Mouse (Mus musculus): ENCODE measurements around the gene Pknox2. TPM values are rescaled to one million over a fixed set of nuclear protein-coding genes. Genes with fewer than 3 reads are reported as not detected.
A peak's percentile ranks its signal among the peaks of the same experiment; 100 is the strongest.

Pknox2 gene
- total RNA-seq, 2 experiments from 2014 or later, result 51.8 to 54.2 TPM

DNA sequence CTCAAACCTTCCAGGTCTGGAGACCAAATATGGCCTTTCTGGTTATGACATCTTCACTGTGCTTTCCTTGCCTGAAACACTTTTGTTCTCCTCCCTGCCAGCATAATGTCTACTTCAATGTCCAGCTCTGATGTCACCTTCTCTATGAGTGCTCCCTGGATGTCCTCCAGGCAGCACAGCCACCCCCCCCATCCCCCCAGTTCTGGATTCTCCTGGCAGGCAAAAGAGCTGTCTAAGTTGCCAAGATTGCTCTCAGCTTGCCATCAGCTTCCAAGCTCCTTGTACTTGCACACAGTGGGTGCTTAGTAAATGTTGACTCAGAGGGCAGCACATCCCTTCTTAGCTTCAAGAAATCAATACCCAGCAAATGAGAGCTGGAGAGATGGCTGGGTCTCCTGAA is 131.0 kb downstream of the Pknox2 start:
- intact Hi-C loops (cut with DNase I), result no loop called here

DNA sequence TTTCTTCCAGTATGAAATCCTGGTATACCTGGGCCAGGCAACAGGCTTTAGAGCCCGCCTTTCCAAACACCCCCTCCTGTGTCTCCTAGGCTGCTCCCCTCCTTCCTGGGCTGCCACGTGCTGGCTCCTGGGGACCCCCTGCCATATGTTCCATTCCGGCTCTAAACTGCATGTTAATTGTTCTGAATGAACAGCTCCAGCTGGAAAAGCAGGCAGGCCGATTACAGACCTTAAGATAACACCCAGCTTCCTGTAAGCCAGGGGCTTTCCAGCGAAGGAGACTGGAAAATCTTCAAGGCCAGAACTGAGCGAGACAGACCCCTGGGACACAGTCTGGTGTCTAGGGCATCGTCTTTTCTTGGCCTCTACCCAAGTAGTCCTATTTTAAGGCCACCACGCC is 133.6 kb downstream of the Pknox2 start:
- intact Hi-C loops (cut with DNase I), result no loop called here
- DNase-seq, result no peak

More for the DNA sequence above, 131.0 kb downstream of the Pknox2 start:
- DNase-seq, result no peak

DNA sequence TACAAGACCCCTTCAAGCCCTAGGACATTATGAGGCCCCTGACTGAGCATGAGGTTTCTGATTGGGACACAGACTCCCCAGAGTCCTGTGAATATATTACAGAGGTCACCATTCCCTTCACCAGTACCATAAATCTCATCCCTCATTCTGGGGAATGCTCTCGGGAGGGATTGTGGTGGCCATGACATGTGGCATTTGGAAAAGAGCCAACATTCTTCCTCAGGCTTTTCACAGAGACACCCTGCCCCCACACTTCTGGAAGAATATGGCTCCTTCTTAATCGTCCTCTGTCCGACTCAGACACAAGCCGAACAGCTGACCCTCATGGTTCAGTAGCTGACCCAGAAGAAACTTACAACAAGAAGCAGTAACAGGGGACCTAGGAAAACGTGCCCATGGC is 139.1 kb downstream of the Pknox2 start:
- intact Hi-C loops (cut with DNase I), result no loop called here
- DNase-seq, result no peak

DNA sequence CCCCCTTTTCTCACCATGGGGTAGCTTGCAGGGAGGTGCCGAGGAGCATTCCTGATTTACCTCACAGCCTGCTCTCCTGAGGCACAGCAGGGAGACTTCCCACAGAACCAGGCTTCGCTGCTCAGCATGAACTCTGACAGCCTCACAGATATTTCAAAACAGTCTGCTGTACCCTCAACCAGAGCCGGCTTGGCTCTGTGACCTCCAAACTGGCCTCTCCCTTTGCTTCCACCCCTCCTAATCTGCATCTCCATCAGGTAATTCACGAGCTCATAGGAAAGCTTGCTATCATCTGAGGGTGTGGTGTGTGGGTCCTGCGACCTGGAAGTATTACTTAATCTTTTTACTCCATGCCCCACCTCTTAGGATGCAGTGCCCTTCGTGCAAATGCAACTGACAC is 142.5 kb downstream of the Pknox2 start:
- DNase-seq, result no peak
- intact Hi-C loops (cut with DNase I), result no loop called here

DNA sequence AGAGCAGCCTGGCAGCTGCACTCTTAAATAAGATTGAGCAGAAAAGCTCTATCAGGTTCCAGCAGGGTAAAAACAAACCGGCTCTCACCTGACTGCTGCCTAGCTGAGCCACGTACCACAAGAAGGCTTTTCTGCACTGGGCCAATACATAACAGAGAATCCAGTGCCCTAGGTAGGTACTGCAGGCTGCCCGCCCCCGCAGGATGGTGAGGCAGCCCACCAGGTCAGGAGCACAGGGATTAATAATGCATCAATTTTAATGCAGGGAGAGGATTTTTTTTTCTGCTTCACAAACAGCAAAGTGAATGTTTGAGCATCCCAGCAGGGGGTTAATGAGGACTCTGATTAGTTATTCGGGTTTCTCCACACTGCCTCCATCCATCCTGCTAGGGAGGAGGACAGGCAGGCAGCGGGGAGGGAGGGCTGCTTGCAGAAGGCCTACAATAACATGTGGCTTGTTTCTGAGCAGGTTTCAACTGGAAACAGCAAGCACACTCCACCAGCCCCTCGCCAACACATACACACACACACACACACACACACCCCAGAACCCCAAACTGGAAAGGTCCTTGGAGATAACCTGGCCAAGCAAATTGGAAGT is 145.2 kb downstream of the Pknox2 start:
- DNase-seq, result no peak
- intact Hi-C loops (cut with DNase I), result no loop called here

DNA sequence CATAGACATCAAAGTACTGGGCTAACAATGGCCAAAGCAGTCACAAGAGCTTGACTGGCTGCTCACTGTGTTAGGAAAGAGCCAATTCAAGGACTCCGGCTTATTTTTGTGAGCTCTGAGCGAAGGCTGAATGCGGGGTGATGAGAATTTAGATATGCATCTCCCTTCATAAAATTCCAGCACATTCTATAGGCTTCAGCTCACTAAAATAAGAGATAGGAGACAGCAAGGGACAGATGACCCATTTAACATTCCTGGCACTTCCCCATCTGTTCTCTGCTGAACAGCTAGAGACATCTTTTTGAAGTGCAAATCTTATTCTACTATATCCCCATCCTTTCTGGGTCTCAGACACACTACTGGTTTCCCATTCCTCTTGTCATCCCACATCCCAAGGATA is 147.8 kb downstream of the Pknox2 start:
- no peak for DNase-seq
- intact Hi-C loops (cut with DNase I), result no loop called here

DNA sequence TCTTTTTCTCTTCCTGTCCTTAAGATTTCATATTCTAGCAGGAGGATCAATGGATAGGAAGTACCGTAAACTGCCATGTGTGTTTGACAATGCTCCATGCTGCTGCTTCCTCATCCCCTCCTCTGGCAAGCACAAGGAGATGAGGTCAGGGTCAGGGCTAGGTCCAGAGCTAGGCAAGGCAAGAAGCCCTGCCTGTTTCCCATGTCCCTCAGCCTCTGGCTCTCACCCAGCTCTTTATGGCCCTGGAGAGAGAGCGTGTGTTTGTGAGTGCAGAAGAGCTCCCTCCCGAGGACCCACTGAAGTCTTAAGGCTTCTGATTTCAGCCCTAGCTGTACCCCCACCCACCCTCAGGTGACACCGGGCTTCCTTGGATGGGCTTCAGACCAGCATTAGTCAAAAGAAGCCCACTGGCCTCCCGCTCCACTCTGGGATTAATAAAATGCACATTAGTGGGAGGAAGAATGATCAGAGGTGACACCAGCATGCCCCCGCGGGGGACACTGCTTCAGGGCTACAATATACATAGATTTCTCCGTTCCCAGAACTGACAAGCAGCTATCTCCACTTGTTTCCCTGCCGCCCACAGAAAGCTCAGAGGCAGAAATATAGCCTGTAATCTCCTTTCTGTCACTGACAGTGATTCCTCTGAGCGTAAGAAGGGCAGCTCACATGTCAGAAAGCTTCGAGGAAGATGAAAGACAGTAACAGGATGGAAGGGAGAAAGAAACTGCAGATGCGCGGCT is 156.4 kb downstream of the Pknox2 start:
- intact Hi-C loops (cut with DNase I), result no loop called here
- DNase-seq, result no peak

DNA sequence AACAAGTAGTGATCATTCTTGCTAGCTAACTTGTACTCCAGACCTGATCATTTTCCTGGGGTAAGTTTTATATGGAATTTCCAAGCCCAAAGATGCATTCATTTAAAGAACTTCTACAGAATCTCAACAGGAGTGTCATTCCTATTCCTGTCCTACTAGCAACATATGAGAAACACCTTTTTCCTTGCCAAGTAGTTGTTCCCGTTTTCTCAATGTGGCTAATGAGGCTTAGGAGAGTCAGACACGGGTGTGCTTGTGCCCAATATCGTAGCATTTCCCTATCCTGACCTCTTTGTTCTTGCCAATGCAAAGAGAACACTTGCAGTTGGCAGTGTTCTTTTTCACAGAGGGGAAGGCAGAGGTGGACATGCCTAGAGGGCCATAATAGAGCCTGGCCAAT is 157.2 kb downstream of the Pknox2 start:
- intact Hi-C loops (cut with DNase I), result no loop called here

DNA sequence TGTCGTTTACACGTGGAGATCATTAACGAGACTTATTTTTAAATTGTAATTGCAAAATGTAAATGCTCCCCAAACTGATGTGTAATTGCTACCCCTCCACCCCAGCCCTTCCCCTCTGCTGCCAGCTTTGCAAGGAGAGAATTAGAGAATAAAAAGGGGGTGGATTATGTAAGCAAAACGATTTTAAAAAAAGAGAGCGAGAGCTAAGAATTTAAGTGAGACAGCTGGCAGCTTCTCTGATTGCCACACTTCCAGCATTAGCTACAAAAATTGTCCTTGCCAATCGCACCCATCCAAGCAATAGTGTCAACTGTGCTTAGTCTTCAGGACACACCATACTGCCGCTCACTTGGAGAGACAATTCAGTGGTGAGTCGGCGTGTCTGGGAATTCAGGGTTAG is 162.0 kb downstream of the Pknox2 start:
- intact Hi-C loops (cut with DNase I), result no loop called here
- no peak for DNase-seq

More for the DNA sequence above, 157.2 kb downstream of the Pknox2 start:
- DNase-seq, result no peak

DNA sequence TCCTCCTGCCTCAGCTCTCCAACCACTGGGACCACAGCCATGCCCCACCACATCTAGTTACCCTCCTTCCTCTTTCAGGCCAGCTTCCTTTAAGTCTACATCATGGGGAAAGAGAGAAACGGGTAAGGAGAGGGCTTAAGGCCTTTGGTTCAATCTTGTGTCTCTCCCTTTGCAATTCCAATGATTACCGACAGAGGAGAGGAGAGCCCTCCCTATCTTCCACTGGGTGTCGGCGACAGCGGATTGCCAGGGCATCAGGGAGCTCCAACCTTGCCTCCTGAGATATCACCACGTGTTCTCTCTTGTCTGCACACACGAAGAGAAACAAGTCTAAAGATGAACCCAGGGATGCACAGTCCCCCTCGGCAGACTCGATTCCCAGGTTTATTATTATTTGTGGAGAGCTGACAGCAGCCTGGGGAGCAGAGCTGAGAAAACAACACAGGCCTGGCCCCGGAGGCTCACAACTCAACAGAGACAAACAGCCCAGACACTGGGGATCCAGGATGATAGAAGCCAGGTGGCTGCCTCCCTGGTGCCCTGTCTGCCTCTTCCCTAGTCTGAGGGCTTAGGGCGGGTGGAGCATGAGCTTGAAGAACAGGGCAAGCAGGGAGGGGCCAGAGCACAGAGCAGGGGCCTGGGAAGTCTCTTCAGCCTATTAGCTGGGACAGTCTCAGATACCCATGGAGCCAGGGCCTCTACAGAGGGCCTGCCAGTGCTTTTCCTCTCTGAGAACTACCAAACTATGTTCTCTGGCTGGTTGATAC is 170.4 kb downstream of the Pknox2 start:
- DNase-seq, result no peak
- intact Hi-C loops (cut with DNase I), result no loop called here

DNA sequence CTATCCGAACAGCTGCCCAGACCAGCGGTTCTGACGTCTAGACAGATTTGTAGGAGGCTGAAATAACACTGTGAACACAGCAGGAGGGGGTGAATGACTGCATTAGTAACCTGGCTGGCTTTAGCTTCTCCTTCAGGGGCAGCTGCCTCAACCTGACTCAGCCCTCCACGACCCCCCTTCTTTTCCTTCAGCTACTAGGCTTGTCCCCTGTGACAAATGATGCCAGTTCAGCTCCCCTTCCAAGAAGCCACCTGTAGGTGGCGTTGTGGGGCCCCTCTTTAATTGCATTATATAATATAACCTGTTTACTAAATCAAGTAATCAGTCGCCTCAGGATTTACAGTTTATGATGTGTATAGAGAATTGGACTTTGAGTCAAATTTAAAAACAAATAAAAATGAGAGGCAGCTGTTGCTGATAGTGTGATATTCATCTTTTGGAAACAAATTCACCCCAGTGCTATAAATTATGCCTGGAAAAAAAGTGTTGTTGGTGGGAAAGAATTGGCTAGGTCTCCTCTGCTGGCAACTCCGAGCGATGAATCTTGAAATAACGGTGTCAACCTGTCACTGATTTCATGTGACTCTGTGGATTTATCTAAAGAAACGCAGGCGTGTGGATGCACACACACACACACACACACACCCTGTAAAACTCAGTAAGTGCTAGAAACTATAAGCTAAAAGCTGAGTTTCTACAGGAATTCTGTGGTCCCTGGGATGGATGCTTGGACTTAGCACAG is 173.6 kb downstream of the Pknox2 start:
- DNase-seq, result no peak
- intact Hi-C loops (cut with DNase I), result loop anchor here (5.0 kb wide), 1 partner anchor 174 kb away; the partner anchor contains the start of gene Pknox2

DNA sequence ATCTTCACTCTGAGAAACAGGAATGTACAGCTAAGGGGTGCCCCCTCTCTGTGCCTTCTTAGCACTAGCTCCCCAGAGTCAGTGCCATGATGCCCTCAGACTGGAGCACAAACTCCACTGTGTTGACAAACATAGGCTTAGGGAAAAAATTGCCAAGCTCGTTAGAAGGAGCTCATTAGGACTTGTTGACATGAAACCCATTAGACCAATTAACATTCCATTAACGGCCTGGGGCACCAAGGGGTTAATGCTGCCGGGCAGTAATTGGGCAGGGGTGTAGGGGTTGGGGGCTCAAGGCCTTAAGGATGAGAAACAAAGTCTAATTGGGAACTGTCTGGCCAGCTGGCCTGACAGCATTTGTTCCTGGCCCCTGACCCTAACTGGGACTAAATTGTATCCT is 175.1 kb downstream of the Pknox2 start:
- intact Hi-C loops (cut with DNase I), result loop anchor here (5.0 kb wide), 1 partner anchor 175 kb away; the partner anchor contains the start of gene Pknox2
- no peak for DNase-seq

DNA sequence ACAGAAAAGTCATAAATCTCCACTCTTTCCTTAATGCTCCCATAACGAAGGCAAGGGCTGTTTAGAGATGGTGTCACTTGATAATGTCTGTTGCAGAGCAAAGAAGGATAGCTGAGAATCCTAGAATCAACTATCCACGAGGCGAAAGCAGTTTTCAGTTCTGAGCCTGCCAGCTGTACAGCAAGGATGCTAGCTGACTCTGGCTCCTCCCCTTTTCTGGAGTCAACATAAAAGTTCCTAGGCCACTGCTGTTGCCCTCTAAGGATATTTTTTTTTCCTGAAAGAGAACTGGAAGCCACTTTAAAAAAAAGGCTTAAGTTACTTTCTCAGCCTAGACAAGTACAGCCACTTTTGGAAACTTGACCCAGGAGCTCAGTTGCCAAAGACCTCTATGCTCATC is 176.1 kb downstream of the Pknox2 start:
- no peak for DNase-seq
- intact Hi-C loops (cut with DNase I), result loop anchor here (5.0 kb wide), 1 partner anchor 176 kb away; the partner anchor contains the start of gene Pknox2

DNA sequence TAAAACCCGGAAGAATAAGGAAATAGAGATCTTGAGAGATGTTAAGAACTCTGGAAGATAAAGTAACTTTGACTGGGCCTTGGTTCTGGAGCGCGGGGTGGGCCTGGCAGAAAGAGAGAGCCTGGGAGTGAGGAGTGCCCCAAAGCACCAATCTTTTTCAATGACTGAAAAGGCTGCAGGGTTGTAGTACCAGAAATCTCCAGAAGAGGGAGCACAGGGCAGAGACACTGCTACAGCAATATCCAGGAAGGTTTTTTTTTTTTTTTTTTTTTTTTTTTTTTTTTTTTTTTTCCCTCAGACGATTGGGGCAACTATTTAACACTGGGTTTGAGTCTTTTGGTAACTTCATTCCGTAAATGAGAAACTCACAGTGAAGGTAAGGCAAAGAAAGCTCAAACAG is 176.6 kb downstream of the Pknox2 start:
- DNase-seq, result peak; percentile 85
- intact Hi-C loops (cut with DNase I), result loop anchor here (5.0 kb wide), 1 partner anchor 177 kb away; the partner anchor contains the start of gene Pknox2

DNA sequence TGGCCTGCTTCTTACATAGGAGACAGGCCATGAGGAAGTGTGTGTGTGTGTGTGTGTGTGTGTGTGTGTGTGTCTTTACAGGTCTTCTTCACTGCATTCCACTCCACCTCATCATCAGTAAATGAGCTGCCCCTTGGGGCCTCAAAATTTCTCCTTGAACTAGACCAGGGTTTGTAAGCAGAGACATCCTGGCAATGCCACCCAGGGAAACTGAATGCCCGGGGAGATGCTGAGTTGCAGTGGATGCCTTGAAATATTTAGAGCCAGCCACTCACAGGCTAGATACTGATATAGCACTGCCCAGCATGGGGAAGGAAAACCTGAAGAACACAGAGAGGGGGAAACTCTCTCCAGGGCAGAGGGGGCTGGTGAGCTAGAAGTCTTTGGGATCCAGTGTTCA is 178.1 kb downstream of the Pknox2 start:
- DNase-seq, result no peak
- intact Hi-C loops (cut with DNase I), result loop anchor here (5.0 to 10.0 kb wide), 4 partner anchors 52 to 356 kb away; no protein-coding TSS in a partner anchor

DNA sequence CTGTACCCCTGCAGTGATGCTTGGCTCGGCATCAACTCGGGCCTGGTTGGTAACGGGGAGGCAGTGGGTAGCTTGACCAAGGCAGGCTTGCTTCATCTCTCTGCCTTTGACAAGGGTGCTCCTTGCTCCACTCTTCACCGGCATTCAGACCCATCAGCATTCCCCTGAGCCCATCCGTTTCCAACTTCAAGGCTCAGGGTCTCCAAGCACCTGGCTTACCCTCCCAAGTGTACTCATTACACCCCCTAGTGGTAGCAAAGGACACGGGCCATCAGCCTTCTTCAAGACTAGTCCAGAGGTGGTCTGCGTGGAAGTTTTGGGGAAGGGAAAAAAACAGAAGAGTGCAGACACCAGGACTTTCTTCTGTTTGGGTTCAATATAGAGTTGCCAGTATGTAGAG is 178.5 kb downstream of the Pknox2 start:
- peak; percentile 66 for DNase-seq
- intact Hi-C loops (cut with DNase I), result loop anchor here (5.0 to 10.0 kb wide), 4 partner anchors 51 to 356 kb away; no protein-coding TSS in a partner anchor

DNA sequence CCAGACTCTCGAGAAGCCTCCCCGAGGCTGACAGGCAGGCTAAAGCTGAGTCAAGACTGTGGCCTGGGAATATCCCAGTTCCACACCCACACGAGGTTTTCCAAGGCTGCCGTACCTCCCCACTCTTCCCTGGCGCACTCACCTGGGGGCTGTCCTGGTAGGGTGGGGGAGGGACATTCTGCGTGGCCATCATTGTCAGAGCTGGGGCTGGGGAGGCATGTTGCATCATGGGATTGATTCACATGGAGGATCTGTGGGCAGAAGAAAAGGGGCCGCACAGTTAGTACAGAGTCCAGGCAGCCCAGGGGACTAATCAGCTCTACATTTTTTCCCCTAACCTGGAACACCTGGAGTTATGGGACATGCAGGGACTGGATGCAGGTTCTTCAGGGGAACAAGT is 179.0 kb downstream of the Pknox2 start:
- DNase-seq, result no peak
- intact Hi-C loops (cut with DNase I), result loop anchor here (5.0 to 10.0 kb wide), 4 partner anchors 51 to 357 kb away; no protein-coding TSS in a partner anchor

DNA sequence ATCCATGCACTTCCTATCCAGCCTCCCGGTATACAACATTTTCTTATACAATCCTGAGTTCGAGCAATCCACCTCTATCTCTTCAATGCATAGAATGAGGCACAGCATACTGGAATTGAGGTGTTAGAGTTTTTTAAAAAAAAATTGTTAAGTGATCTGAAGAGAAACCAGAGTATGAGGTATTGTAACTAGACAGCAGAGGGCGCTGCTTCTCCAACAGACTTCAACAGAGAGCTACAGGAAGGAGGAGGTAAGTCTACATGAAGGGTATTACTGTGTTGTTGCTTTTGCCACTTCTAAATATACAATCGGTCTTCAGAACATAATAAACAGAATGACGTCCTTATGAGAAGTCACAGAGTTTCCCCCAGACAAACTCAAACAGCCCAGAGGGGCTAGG is 181.5 kb downstream of the Pknox2 start:
- DNase-seq, result peak; percentile 52
- intact Hi-C loops (cut with DNase I), result loop anchor here (5.0 to 10.0 kb wide), 4 partner anchors 48 to 359 kb away; no protein-coding TSS in a partner anchor

DNA sequence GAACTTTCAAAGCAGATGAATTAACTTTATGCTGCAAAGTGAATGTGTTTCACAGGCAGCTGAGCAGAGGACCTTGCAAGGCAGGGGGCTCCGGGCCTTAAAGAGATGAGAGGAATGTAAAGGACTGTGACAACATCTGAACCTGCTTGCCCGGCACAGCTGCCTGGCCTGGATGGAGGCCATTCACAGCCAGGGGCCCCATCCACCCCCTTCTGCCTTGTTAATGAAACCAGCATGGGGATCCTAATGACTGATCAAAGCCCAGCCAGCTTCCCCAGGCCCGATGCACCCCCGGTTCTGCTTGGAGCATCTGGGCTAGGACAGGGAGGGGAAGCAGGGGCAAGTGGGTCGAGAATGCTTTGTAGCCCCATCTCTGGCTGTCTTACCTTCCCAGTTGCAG is 183.0 kb downstream of the Pknox2 start:
- no peak for DNase-seq
- intact Hi-C loops (cut with DNase I), result loop anchor here (10.0 kb wide), 2 partner anchors 271 to 361 kb away; no protein-coding TSS in a partner anchor

DNA sequence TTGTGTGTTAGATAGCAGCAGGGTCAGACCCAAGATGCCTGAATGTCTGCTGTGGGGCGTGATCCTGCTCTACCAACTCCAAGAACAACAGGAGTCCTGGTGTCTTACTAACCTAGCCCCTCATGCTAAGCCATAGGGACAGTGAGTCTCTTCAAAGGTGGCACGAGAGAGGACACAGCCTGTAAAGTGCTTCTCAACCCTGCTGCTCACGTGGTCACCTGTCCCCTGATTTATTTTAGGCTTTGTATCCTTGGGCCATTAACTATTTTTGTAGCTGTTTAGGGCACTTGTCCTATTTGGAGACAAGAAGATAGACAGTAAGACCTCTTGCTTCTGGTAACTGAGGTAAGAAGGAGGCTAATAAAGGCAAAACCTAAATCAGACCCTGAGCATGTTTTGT is 183.7 kb downstream of the Pknox2 start:
- DNase-seq, result no peak
- intact Hi-C loops (cut with DNase I), result loop anchor here (10.0 kb wide), 2 partner anchors 271 to 361 kb away; no protein-coding TSS in a partner anchor
